Mouse (Mus musculus) erythroblast, embryonic 14.5 days (primary cell): ENCODE data around the gene Kcnh2.

Source experiments
- GATA1 ChIP-seq: IDR thresholded peaks from 2 replicates; pipeline ENCODE4 v1.6.1; 2012; ENCODE audit warnings: low read length, inconsistent platforms, mixed read lengths
- TAL1 ChIP-seq: IDR thresholded peaks from 3 replicates; pipeline ENCODE4 v1.6.1; 2012; ENCODE audit warnings: low read length, inconsistent platforms, mixed read lengths

DNA sequence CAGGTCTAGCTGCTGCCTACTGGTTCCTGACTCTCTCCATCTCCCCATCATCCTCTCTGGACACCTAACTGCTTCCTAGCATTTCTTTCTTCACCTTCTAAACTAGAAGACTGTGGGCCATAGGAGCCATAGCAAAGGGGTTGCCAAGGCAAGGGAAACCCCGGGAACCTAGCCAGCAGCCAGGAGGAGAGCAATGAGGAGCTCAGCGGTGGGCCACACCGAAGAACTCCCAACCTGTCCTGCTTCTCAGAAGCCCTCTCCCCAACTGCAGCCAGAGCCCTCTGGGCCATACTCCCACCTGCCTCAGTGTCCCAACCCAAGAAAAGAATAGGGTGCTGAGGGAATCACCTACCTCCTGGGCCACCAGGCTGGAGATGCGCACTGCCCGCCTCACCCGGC is 22.6 kb downstream of the Kcnh2 start:
- TF ChIP-seq TAL1 (no peak), GATA1 (no peak)
